ENCODE assay signal across 9 mouse cellular contexts in the genomic region with DNA sequence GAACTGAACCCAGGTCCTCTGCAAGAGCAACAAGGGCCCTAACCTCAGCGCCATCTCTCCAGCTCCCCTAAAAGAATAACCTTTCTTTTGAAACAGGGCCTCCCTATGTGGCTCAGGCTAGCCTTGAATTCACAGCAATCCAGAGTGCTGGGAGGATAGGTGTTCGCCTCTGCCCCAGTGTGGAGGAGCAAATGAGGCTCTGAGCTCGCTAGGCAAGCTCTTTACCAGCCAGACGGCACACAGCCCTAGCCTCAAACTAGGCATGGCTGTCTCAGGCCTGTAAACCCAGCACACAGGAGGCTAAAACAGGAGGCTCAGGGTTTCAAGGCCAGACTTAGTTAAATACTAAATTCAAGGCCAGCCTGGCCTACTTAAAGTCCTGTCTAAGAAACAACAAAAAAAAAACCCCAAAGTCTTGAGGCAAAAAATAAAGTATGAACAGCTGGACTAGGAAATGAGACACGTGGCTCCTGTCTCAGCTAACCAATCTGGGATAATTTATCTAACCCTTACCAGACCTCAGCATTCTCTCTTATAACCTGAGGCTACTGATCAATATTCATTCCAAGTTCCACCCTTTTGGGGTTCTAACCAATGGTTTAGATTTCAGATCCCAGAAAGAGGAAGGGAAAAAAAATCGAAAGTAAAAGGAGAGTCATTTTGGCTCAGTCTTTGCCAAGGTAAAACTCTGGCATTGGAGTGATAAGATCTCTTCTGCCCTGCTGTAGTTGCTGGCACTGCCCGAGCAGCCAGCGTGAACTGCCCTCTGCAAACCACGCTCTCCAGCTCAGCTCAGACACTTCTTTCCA. TPM values are rescaled to one million over a fixed set of nuclear protein-coding genes. Genes with fewer than 3 reads are reported as not detected.
DNase-seq lines count a peak whose midpoint lies in the region; ATAC-seq and TF ChIP-seq lines count a peak whose summit lies in the region.
"Had no signal": no experiment of that assay in that cellular context is flagged by ENCODE, and none has a peak within 500 bp of the region (broad histone marks: within the 10 kb centered on the region; RNA-seq: fewer than 3 reads in every experiment).

No protein-coding gene starts in this region.

- no peak for ATAC-seq in heart, embryonic 14.5 days (ENCODE audit: insufficient number of reproducible peaks, insufficient read depth, low FRiP score, low read depth)
- no peak for ATAC-seq in hindbrain, postnatal 0 days
- ATAC-seq in stomach, postnatal 0 days (ENCODE audit: low FRiP score, low TSS enrichment) = no peak
- ATAC-seq: Patski had no signal

- H3K4me3 ChIP-seq in heart, embryonic 14.5 days (ENCODE audit: control insufficient read depth in 1 of 2, insufficient read depth in 1 of 2, low read depth in 1 of 2, low read length in 2 of 2) = no peak overlapping the region
- H3K4me3 ChIP-seq in spleen, adult 2 months (ENCODE audit: extremely low read depth, insufficient read depth, insufficient read length) = peak overlapping the region; percentile 43; the same call in 1 of the 2 replicates
- no peak overlapping the region for H3K4me3 ChIP-seq in hindbrain, postnatal 0 days (ENCODE audit: low read length)
- H3K4me3 ChIP-seq in stomach, postnatal 0 days (ENCODE audit: low read depth, low read length) = no peak overlapping the region
- H3K4me3 ChIP-seq in midbrain, embryonic 10.5 days = no peak overlapping the region

- H3K9ac ChIP-seq in heart, embryonic 14.5 days (ENCODE audit: low read length) = peak overlapping the region; percentile 39
- H3K9ac ChIP-seq in hindbrain, postnatal 0 days (replicated peaks; ENCODE audit: low read length) = no peak overlapping the region
- no peak overlapping the region for H3K9ac ChIP-seq in stomach, postnatal 0 days (ENCODE audit: low read length)

- H3K36me3 ChIP-seq in heart, embryonic 14.5 days (ENCODE audit: control insufficient read depth, insufficient read depth, low read length) = no peaks in the 10 kb centered on the region
- no peaks in the 10 kb centered on the region for H3K36me3 ChIP-seq in spleen, adult 2 months (ENCODE audit: control insufficient read depth, insufficient read depth, low read length)
- no peaks in the 10 kb centered on the region for H3K36me3 ChIP-seq in hindbrain, postnatal 0 days (ENCODE audit: insufficient read depth, low read length)
- no peaks in the 10 kb centered on the region for H3K36me3 ChIP-seq in stomach, postnatal 0 days (ENCODE audit: control insufficient read depth, insufficient read depth, low read length)
- H3K36me3 ChIP-seq in midbrain, embryonic 10.5 days = no peaks in the 10 kb centered on the region

- no peak for DNase-seq in heart, adult 8-10 months (ENCODE audit: low spot score)
- no peak for DNase-seq in spleen, adult 2 months (ENCODE audit: low read depth in 1 of 2, low spot score in 2 of 2)
- no peak for DNase-seq in spleen, postnatal 14 days (ENCODE audit: low spot score in 2 of 2)
- DNase-seq in hindbrain, postnatal 0 days (ENCODE audit: low spot score) = no peak
- DNase-seq in stomach, postnatal 0 days (ENCODE audit: low spot score) = no peak
- DNase-seq in right cerebral cortex, postnatal 10 days (ENCODE audit: low spot score in 2 of 2) = no peak
- no peak for DNase-seq in midbrain, embryonic 10.5 days (ENCODE audit: low spot score)

- H3K9me3 ChIP-seq in heart, embryonic 14.5 days (ENCODE audit: control insufficient read depth, low read length) = no peaks in the 10 kb centered on the region
- H3K9me3 ChIP-seq in hindbrain, postnatal 0 days (ENCODE audit: low read length) = no peaks in the 10 kb centered on the region
- no peaks in the 10 kb centered on the region for H3K9me3 ChIP-seq in stomach, postnatal 0 days (ENCODE audit: control insufficient read depth, low read length)
- no peaks in the 10 kb centered on the region for H3K9me3 ChIP-seq in midbrain, embryonic 10.5 days (replicated peaks)

- no peak for TF ChIP-seq POLR2A in spleen, adult 2 months (IDR thresholded peaks at IDR 0.05; ENCODE audit: low read depth, low read length)

- H3K27ac ChIP-seq in heart, embryonic 14.5 days (replicated peaks in 1 of 2; ENCODE audit: control insufficient read depth in 1 of 2, insufficient read depth in 1 of 2, low read depth in 2 of 2, low read length in 2 of 2) = peak overlapping the region; percentile 13 to 74; a peak in 2 of 4 replicates
- peak overlapping the region; percentile 2; the same call in 1 of the 2 replicates for H3K27ac ChIP-seq in spleen, adult 2 months (ENCODE audit: insufficient read depth, low read length)
- H3K27ac ChIP-seq in hindbrain, postnatal 0 days = peak overlapping the region; percentile 56; the same call in 1 of the 2 replicates
- peak overlapping the region; percentile 67 for H3K27ac ChIP-seq in stomach, postnatal 0 days (replicated peaks)
- no peak overlapping the region; the same call in 1 of the 2 replicates for H3K27ac ChIP-seq in midbrain, embryonic 10.5 days (replicated peaks)

- no peak for TF ChIP-seq CTCF in spleen, adult 2 months (IDR thresholded peaks at IDR 0.05; ENCODE audit: extremely low read depth, insufficient read depth, insufficient read length, insufficient replicate concordance)
- no peak for TF ChIP-seq CTCF in hindbrain, postnatal 0 days (IDR thresholded peaks at IDR 0.05; ENCODE audit: low read depth)
- TF ChIP-seq CTCF in stomach, postnatal 0 days (IDR thresholded peaks at IDR 0.05; ENCODE audit: low read depth) = no peak

- 70% methylated on average over 9 of the region's 9 CpGs for WGBS in heart, embryonic 14.5 days
- 42% methylated on average over 9 of the region's 9 CpGs for WGBS in spleen, adult 2 months
- 65% methylated on average over 9 of the region's 9 CpGs for WGBS in hindbrain, postnatal 0 days
- 66% methylated on average over 9 of the region's 9 CpGs for WGBS in stomach, postnatal 0 days
- WGBS in midbrain, embryonic 10.5 days = 83% methylated on average over 9 of the region's 9 CpGs

- no peak for TF ChIP-seq EP300 in stomach, postnatal 0 days (optimal IDR thresholded peaks at IDR 0.05)

- peaks cover 32 to 66% of the 10 kb centered on the region in 2 experiments for H3K4me1 ChIP-seq in heart, embryonic 14.5 days (ENCODE audit: control insufficient read depth in 2 of 2, insufficient read depth in 2 of 2, low read length in 2 of 2)
- H3K4me1 ChIP-seq in spleen, adult 2 months (ENCODE audit: control insufficient read depth, insufficient read depth, insufficient read length) = peaks cover 8% of the 10 kb centered on the region; the same call in 1 of the 2 replicates
- no peaks in the 10 kb centered on the region; the same call in 1 of the 2 replicates for H3K4me1 ChIP-seq in hindbrain, postnatal 0 days (ENCODE audit: insufficient read depth, low read length)
- peaks cover 4% of the 10 kb centered on the region; the same call in 1 of the 2 replicates for H3K4me1 ChIP-seq in stomach, postnatal 0 days (replicated peaks; ENCODE audit: control insufficient read depth, insufficient read depth)
- H3K4me1 ChIP-seq in midbrain, embryonic 10.5 days = peaks cover 31% of the 10 kb centered on the region

- peak overlapping the region; percentile 41; the same call in 1 of the 2 replicates for H3K4me2 ChIP-seq in heart, embryonic 14.5 days (ENCODE audit: low read length)
- no peak overlapping the region for H3K4me2 ChIP-seq in hindbrain, postnatal 0 days (ENCODE audit: low read depth, low read length)
- H3K4me2 ChIP-seq in stomach, postnatal 0 days (replicated peaks; ENCODE audit: low read depth) = no peak overlapping the region

- no peaks in the 10 kb centered on the region for H3K27me3 ChIP-seq in heart, embryonic 14.5 days (ENCODE audit: control insufficient read depth, insufficient read depth, low read length)
- no peaks in the 10 kb centered on the region for H3K27me3 ChIP-seq in spleen, adult 2 months (ENCODE audit: control insufficient read depth, insufficient read depth, low read length)
- H3K27me3 ChIP-seq in hindbrain, postnatal 0 days (ENCODE audit: insufficient read depth, low read length) = no peaks in the 10 kb centered on the region
- no peaks in the 10 kb centered on the region for H3K27me3 ChIP-seq in stomach, postnatal 0 days (ENCODE audit: control insufficient read depth, insufficient read depth, low read length)
- H3K27me3 ChIP-seq in midbrain, embryonic 10.5 days (ENCODE audit: low read depth, poor library complexity, severe bottlenecking) = no peaks in the 10 kb centered on the region
- H3K27me3 ChIP-seq: Patski had no signal

RNA-seq across cellular contexts. Expression of a gene that starts 14.2 kb away (rescaled TPM):
- 48.0 and 50.5 TPM in 2 replicates for polyA plus RNA-seq in heart, embryonic 14.5 days (2014; fragmentation: Nextera tagmentation; extraction: Ambion mirVana)
- total RNA-seq in heart, adult 8-10 months (2022) = 100 to 1,000 TPM; 213 to 261 (median 228) TPM
- polyA plus RNA-seq in spleen, adult 2 months (2012; rRNA removed) = 10.8 and 11.4 TPM in 2 replicates
- 47.3 and 58.0 TPM in 2 replicates for total RNA-seq in hindbrain, postnatal 0 days (2014; rRNA removed)
- polyA plus RNA-seq in hindbrain, postnatal 0 days (2015; fragmentation: Nextera tagmentation; extraction: Ambion mirVana) = 68.6 and 71.6 TPM in 2 replicates
- 36.1 and 41.4 TPM in 2 replicates for polyA plus RNA-seq in stomach, postnatal 0 days (2015; fragmentation: Nextera tagmentation; extraction: Ambion mirVana)
- 51.3 and 55.8 TPM in 2 replicates for polyA plus RNA-seq in midbrain, embryonic 10.5 days (2016; fragmentation: Nextera tagmentation; extraction: Ambion mirVana)

RNA-seq across cellular contexts. Expression of a gene that starts 50.7 kb away (rescaled TPM):
- 57.0 and 63.1 TPM in 2 replicates for polyA plus RNA-seq in heart, embryonic 14.5 days (2014; fragmentation: Nextera tagmentation; extraction: Ambion mirVana)
- 10 to 100 TPM; 18.3 to 22.5 (median 20.3) TPM for total RNA-seq in heart, adult 8-10 months (2022)
- polyA plus RNA-seq in spleen, adult 2 months (2012; rRNA removed) = 18.8 and 24.4 TPM in 2 replicates
- total RNA-seq in hindbrain, postnatal 0 days (2014; rRNA removed) = 23.9 and 26.5 TPM in 2 replicates
- polyA plus RNA-seq in hindbrain, postnatal 0 days (2015; fragmentation: Nextera tagmentation; extraction: Ambion mirVana) = 40.0 and 46.8 TPM in 2 replicates
- 26.1 and 27.3 TPM in 2 replicates for polyA plus RNA-seq in stomach, postnatal 0 days (2015; fragmentation: Nextera tagmentation; extraction: Ambion mirVana)
- polyA plus RNA-seq in midbrain, embryonic 10.5 days (2016; fragmentation: Nextera tagmentation; extraction: Ambion mirVana) = 90.1 and 94.5 TPM in 2 replicates
